9 mouse cellular contexts compared by ENCODE assay signal in genomic region chr9:106643128-106643527, GRCm38 (mm10). TPM values are rescaled to one million over a fixed set of nuclear protein-coding genes. Genes with fewer than 3 reads are reported as not detected.
DNase-seq lines count a peak whose midpoint lies in the region; ATAC-seq and TF ChIP-seq lines count a peak whose summit lies in the region.
"Had no signal": no experiment of that assay in that cellular context is flagged by ENCODE, and none has a peak within 500 bp of the region (broad histone marks: within the 10 kb centered on the region; RNA-seq: fewer than 3 reads in every experiment).

No protein-coding gene starts in this region.

- no peak overlapping the region for H3K9ac ChIP-seq in ES-E14 (ENCODE audit: insufficient read depth, low read depth, low read length, poor library complexity, severe bottlenecking)
- no peak overlapping the region for H3K9ac ChIP-seq in kidney, embryonic 16.5 days (replicated peaks; ENCODE audit: low read length)
- H3K9ac ChIP-seq in liver, embryonic 12.5 days = no peak overlapping the region

- no peak overlapping the region for H3K4me2 ChIP-seq in kidney, embryonic 16.5 days (replicated peaks; ENCODE audit: low read depth, low read length)
- H3K4me2 ChIP-seq in liver, embryonic 12.5 days = no peak overlapping the region

- no peak overlapping the region for H3K4me3 ChIP-seq in ES-E14 (ENCODE audit: insufficient read depth in 1 of 2, low read depth in 1 of 2, low read length in 2 of 2, poor library complexity in 1 of 2, severe bottlenecking in 1 of 2)
- H3K4me3 ChIP-seq in kidney, embryonic 16.5 days (ENCODE audit: low read length) = no peak overlapping the region
- no peak overlapping the region for H3K4me3 ChIP-seq in liver, embryonic 12.5 days

- no peaks in the 10 kb centered on the region for H3K9me3 ChIP-seq in ES-E14 (ENCODE audit: control insufficient read depth, insufficient read depth, low read depth, low read length)
- H3K9me3 ChIP-seq in kidney, embryonic 16.5 days (ENCODE audit: low read length) = no peaks in the 10 kb centered on the region
- H3K9me3 ChIP-seq in liver, embryonic 12.5 days (replicated peaks) = no peaks in the 10 kb centered on the region

- peak; percentile 78 for DNase-seq in 3T3-L1 (ENCODE audit: low read depth, low spot score)
- DNase-seq in ES-E14 (ENCODE audit: low read depth, low spot score) = peak; percentile 92
- DNase-seq in cerebellum, adult 11-12 months = peak; percentile 58
- peak; percentile 63 to 65 for DNase-seq in frontal cortex, postnatal 14 days (ENCODE audit: low spot score in 2 of 2)
- DNase-seq in retina, adult 2 months (ENCODE audit: low read depth, low spot score) = peak; percentile 52
- DNase-seq in thymus, postnatal 25 days = peak; percentile 81

- no peak overlapping the region for H3K27ac ChIP-seq in ES-E14 (ENCODE audit: insufficient read depth, low read depth, low read length, poor library complexity, severe bottlenecking)
- no peak overlapping the region for H3K27ac ChIP-seq in kidney, embryonic 16.5 days (ENCODE audit: low read length)
- no peak overlapping the region for H3K27ac ChIP-seq in liver, embryonic 12.5 days

- peaks cover 0 to 28% of the 10 kb centered on the region in 2 experiments; a peak in 2 of 4 replicates for H3K4me1 ChIP-seq in ES-E14 (ENCODE audit: control insufficient read depth in 2 of 2, insufficient read depth in 2 of 2, low read length in 2 of 2, poor library complexity in 1 of 2)
- no peaks in the 10 kb centered on the region for H3K4me1 ChIP-seq in kidney, embryonic 16.5 days (ENCODE audit: insufficient read depth, low read length)
- H3K4me1 ChIP-seq in liver, embryonic 12.5 days = no peaks in the 10 kb centered on the region; the same call in 1 of the 2 replicates

- WGBS in kidney, embryonic 16.5 days = 35% methylated on average over 7 of the region's 7 CpGs
- WGBS in liver, embryonic 12.5 days (ENCODE audit: insufficient replicate concordance) = 22% methylated on average over 7 of the region's 7 CpGs

- 0 out of 2 replicates have a peak, but pooled peaks have one; percentile 49 for ATAC-seq in kidney, embryonic 16.5 days (ENCODE audit: low FRiP score, low TSS enrichment)
- peak; percentile 47; the same call in 1 of the 2 replicates for ATAC-seq in liver, embryonic 12.5 days

- no peaks in the 10 kb centered on the region for H3K27me3 ChIP-seq in kidney, embryonic 16.5 days (ENCODE audit: insufficient read depth, low read length)
- H3K27me3 ChIP-seq in liver, embryonic 12.5 days (replicated peaks) = peaks cover 16% of the 10 kb centered on the region

- in situ Hi-C loops in ES-E14 (cut with MboI; ENCODE audit: low sequenced_read_pairs in 2 of 2, unreplicated experiment in 2 of 2) = no loop called here

- H3K36me3 ChIP-seq in ES-E14 (ENCODE audit: control insufficient read depth, insufficient read depth, low read length, poor library complexity, severe bottlenecking) = no peaks in the 10 kb centered on the region
- H3K36me3 ChIP-seq in kidney, embryonic 16.5 days (ENCODE audit: insufficient read depth, low read length) = no peaks in the 10 kb centered on the region
- no peaks in the 10 kb centered on the region for H3K36me3 ChIP-seq in liver, embryonic 12.5 days

TF ChIP-seq in ES-E14, 5 proteins besides CTCF, POLR2A, EP300 and RAD21:
- TF ChIP-seq CHD2 (IDR thresholded peaks at IDR 0.05; ENCODE audit: low read depth, low read length) = no peak
- no peak for TF ChIP-seq MAFK (IDR thresholded peaks at IDR 0.05; ENCODE audit: insufficient read depth, low read depth, low read length)
- peak; percentile 33; the same call in 1 of the 2 replicates for TF ChIP-seq ZNF384 (IDR thresholded peaks at IDR 0.05; ENCODE audit: low read depth, low read length)
- TF ChIP-seq HCFC1 (IDR thresholded peaks at IDR 0.05; ENCODE audit: borderline replicate concordance, insufficient read depth, low read length) = peak; percentile 69
- TF ChIP-seq ZC3H11A (IDR thresholded peaks at IDR 0.05; ENCODE audit: borderline replicate concordance, low read depth, low read length) = no peak

RNA-seq across cellular contexts. Expression of gene Grm2, which starts 12.8 kb away (rescaled TPM):
- 0.95 and 1.7 TPM in 2 replicates for total RNA-seq in ES-E14 (2012; rRNA removed)
- not detected in 2 replicates for polyA plus RNA-seq in kidney, embryonic 16.5 days (2015; fragmentation: Nextera tagmentation; extraction: Ambion mirVana)
- polyA plus RNA-seq in liver, embryonic 12.5 days (2016; fragmentation: Nextera tagmentation; extraction: Ambion mirVana) = not detected in 2 replicates
- polyA plus RNA-seq: heart, embryonic 16.5 days had no signal

RNA-seq across cellular contexts. Expression of gene Iqcf6, which starts 16.7 kb away (rescaled TPM):
- total RNA-seq in ES-E14 (2012; rRNA removed) = 0.53 TPM in 1 of 2 replicates, not detected in the other
- polyA plus RNA-seq in kidney, embryonic 16.5 days (2015; fragmentation: Nextera tagmentation; extraction: Ambion mirVana) = not detected in 2 replicates
- not detected in 2 replicates for polyA plus RNA-seq in liver, embryonic 12.5 days (2016; fragmentation: Nextera tagmentation; extraction: Ambion mirVana)
- polyA plus RNA-seq: heart, embryonic 16.5 days had no signal

RNA-seq across cellular contexts. Expression of gene Tex264, which starts 42.6 kb away (rescaled TPM):
- 65.9 and 70.5 TPM in 2 replicates for total RNA-seq in ES-E14 (2012; rRNA removed)
- polyA plus RNA-seq in kidney, embryonic 16.5 days (2015; fragmentation: Nextera tagmentation; extraction: Ambion mirVana) = 84.1 and 88.0 TPM in 2 replicates
- 16.3 and 16.5 TPM in 2 replicates for polyA plus RNA-seq in liver, embryonic 12.5 days (2016; fragmentation: Nextera tagmentation; extraction: Ambion mirVana)
